Mouse (Mus musculus): ENCODE data around the gene Slc7a1. TPM values are rescaled to one million over a fixed set of nuclear protein-coding genes. Genes with fewer than 3 reads are reported as not detected.
A peak's percentile ranks its signal among the peaks of the same experiment; 100 is the strongest.

Gene Slc7a1
- polyA plus RNA-seq, 1 experiment from 2014 or later = 45.2 TPM

GRCm38 (mm10) chr5:148359131-148359530 is 40.6 kb downstream of the Slc7a1 start:
- no peaks in the 10 kb centered on the region for H3K4me1 ChIP-seq
- H3K9ac ChIP-seq = no peak overlapping the region
- H3K27ac ChIP-seq = no peak overlapping the region
- no peaks in the 10 kb centered on the region for H3K9me3 ChIP-seq
- H3K4me2 ChIP-seq = no peak overlapping the region
- H3K27me3 ChIP-seq (replicated peaks) = no peaks in the 10 kb centered on the region
- ATAC-seq (replicated peaks) = no peak
- no peak overlapping the region for H3K4me3 ChIP-seq
- H3K36me3 ChIP-seq (replicated peaks) = no peaks in the 10 kb centered on the region
- WGBS = 93% methylated on average over 11 of the region's 11 CpGs

GRCm38 (mm10) chr5:148357168-148357567 is 42.5 kb downstream of the Slc7a1 start:
- WGBS = 98% methylated on average over 6 of the region's 6 CpGs
- H3K4me1 ChIP-seq = no peaks in the 10 kb centered on the region
- H3K4me3 ChIP-seq = no peak overlapping the region
- no peak for ATAC-seq (replicated peaks)
- no peak overlapping the region for H3K4me2 ChIP-seq
- H3K9me3 ChIP-seq = no peaks in the 10 kb centered on the region
- H3K27me3 ChIP-seq (replicated peaks) = no peaks in the 10 kb centered on the region
- no peaks in the 10 kb centered on the region for H3K36me3 ChIP-seq (replicated peaks)
- no peak overlapping the region for H3K27ac ChIP-seq
- no peak overlapping the region for H3K9ac ChIP-seq

- ATAC-seq (replicated peaks) = no peak
- 87% methylated on average over 3 of the region's 3 CpGs for WGBS
Observed at GRCm38 (mm10) chr5:148355822-148356221, 43.9 kb downstream of the Slc7a1 start.

GRCm38 (mm10) chr5:148354536-148354935 is 45.2 kb downstream of the Slc7a1 start:
- no peak for ATAC-seq (replicated peaks)
- Histone ChIP-seq H3K36me3 (replicated peaks) (no peaks in the 10 kb centered on the region), H3K4me1 (peaks cover 3% of the 10 kb centered on the region; the same call in 1 of the 2 replicates), H3K9me3 (no peaks in the 10 kb centered on the region), H3K9ac (no peak overlapping the region), H3K4me3 (no peak overlapping the region), H3K4me2 (no peak overlapping the region), H3K27me3 (replicated peaks) (no peaks in the 10 kb centered on the region), H3K27ac (no peak overlapping the region)
- WGBS = 65% methylated on average over 8 of the region's 8 CpGs

More at GRCm38 (mm10) chr5:148355822-148356221, 43.9 kb downstream of the Slc7a1 start:
- Histone ChIP-seq H3K9ac (no peak overlapping the region), H3K36me3 (replicated peaks) (no peaks in the 10 kb centered on the region), H3K4me2 (no peak overlapping the region), H3K4me3 (no peak overlapping the region), H3K27me3 (replicated peaks) (no peaks in the 10 kb centered on the region), H3K4me1 (no peaks in the 10 kb centered on the region), H3K27ac (no peak overlapping the region), H3K9me3 (no peaks in the 10 kb centered on the region)

- Histone ChIP-seq H3K9ac (no peak overlapping the region), H3K4me3 (no peak overlapping the region), H3K27ac (no peak overlapping the region), H3K9me3 (no peaks in the 10 kb centered on the region), H3K4me2 (no peak overlapping the region), H3K27me3 (replicated peaks) (no peaks in the 10 kb centered on the region), H3K36me3 (replicated peaks) (no peaks in the 10 kb centered on the region), H3K4me1 (peaks cover 3% of the 10 kb centered on the region; the same call in 1 of the 2 replicates)
- no peak for ATAC-seq (replicated peaks)
- WGBS = 85% methylated on average over 16 of the region's 16 CpGs
Observed at GRCm38 (mm10) chr5:148353429-148353828, 46.3 kb downstream of the Slc7a1 start.

GRCm38 (mm10) chr5:148349327-148350011 is 50.2 kb downstream of the Slc7a1 start:
- Histone ChIP-seq H3K9ac (no peak overlapping the region), H3K4me1 (peaks cover 3% of the 10 kb centered on the region; the same call in 1 of the 2 replicates), H3K4me3 (no peak overlapping the region), H3K27ac (0 out of 2 replicates have a peak overlapping the region, but pooled peaks have one; percentile 6), H3K36me3 (replicated peaks) (no peaks in the 10 kb centered on the region), H3K9me3 (no peaks in the 10 kb centered on the region), H3K4me2 (no peak overlapping the region), H3K27me3 (replicated peaks) (no peaks in the 10 kb centered on the region)
- WGBS = 83% methylated on average over 15 of the region's 15 CpGs
- ATAC-seq (replicated peaks) = no peak

GRCm38 (mm10) chr5:148348153-148348552 is 51.6 kb downstream of the Slc7a1 start:
- no peaks in the 10 kb centered on the region for H3K27me3 ChIP-seq (replicated peaks)
- H3K9ac ChIP-seq = no peak overlapping the region
- H3K4me2 ChIP-seq = no peak overlapping the region
- no peak overlapping the region for H3K27ac ChIP-seq
- 67% methylated on average over 8 of the region's 8 CpGs for whole genome bisulfite sequencing
- ATAC-seq (replicated peaks) = no peak
- H3K9me3 ChIP-seq = no peaks in the 10 kb centered on the region
- peaks cover 3% of the 10 kb centered on the region; the same call in 1 of the 2 replicates for H3K4me1 ChIP-seq
- no peak overlapping the region for H3K4me3 ChIP-seq
- H3K36me3 ChIP-seq (replicated peaks) = no peaks in the 10 kb centered on the region

- no peak overlapping the region for H3K4me3 ChIP-seq
- WGBS = 84% methylated on average over 8 of the region's 8 CpGs
- no peak overlapping the region for H3K9ac ChIP-seq
- H3K27ac ChIP-seq = no peak overlapping the region
- no peak for ATAC-seq (replicated peaks)
- H3K4me1 ChIP-seq = peaks cover 10% of the 10 kb centered on the region
- H3K36me3 ChIP-seq (replicated peaks) = no peaks in the 10 kb centered on the region
- no peak overlapping the region for H3K4me2 ChIP-seq
- no peaks in the 10 kb centered on the region for H3K9me3 ChIP-seq
- no peaks in the 10 kb centered on the region for H3K27me3 ChIP-seq (replicated peaks)
Observed at GRCm38 (mm10) chr5:148346543-148346942, 53.2 kb downstream of the Slc7a1 start.

GRCm38 (mm10) chr5:148344374-148344773 is 55.3 kb downstream of the Slc7a1 start:
- WGBS = 84% methylated on average over 5 of the region's 5 CpGs
- H3K27ac ChIP-seq = no peak overlapping the region
- no peaks in the 10 kb centered on the region for H3K9me3 ChIP-seq
- no peak for ATAC-seq (replicated peaks)
- H3K4me2 ChIP-seq = no peak overlapping the region
- H3K27me3 ChIP-seq (replicated peaks) = no peaks in the 10 kb centered on the region
- H3K4me3 ChIP-seq = no peak overlapping the region
- H3K36me3 ChIP-seq (replicated peaks) = no peaks in the 10 kb centered on the region
- peaks cover 7% of the 10 kb centered on the region for H3K4me1 ChIP-seq
- H3K9ac ChIP-seq = no peak overlapping the region

GRCm38 (mm10) chr5:148342061-148342741 is 57.5 kb downstream of the Slc7a1 start:
- Histone ChIP-seq H3K4me2 (peak overlapping the region; percentile 40), H3K4me1 (peaks cover 7% of the 10 kb centered on the region; the same call in 1 of the 2 replicates), H3K9me3 (no peaks in the 10 kb centered on the region), H3K4me3 (0 out of 2 replicates have a peak overlapping the region, but pooled peaks have one; percentile 12), H3K27ac (peak overlapping the region; percentile 51), H3K27me3 (replicated peaks) (no peaks in the 10 kb centered on the region), H3K9ac (no peak overlapping the region), H3K36me3 (replicated peaks) (no peaks in the 10 kb centered on the region)
- 49% methylated on average over 26 of the region's 26 CpGs for WGBS
- peak; percentile 72 for ATAC-seq (replicated peaks)

- H3K27ac ChIP-seq = no peak overlapping the region
- no peaks in the 10 kb centered on the region for H3K9me3 ChIP-seq
- ATAC-seq (replicated peaks) = no peak
- H3K4me2 ChIP-seq = no peak overlapping the region
- no peaks in the 10 kb centered on the region for H3K27me3 ChIP-seq (replicated peaks)
- H3K4me1 ChIP-seq = peaks cover 7% of the 10 kb centered on the region; the same call in 1 of the 2 replicates
- H3K36me3 ChIP-seq (replicated peaks) = no peaks in the 10 kb centered on the region
- 91% methylated on average over 5 of the region's 5 CpGs for WGBS
- no peak overlapping the region for H3K4me3 ChIP-seq
- no peak overlapping the region for H3K9ac ChIP-seq
Observed at GRCm38 (mm10) chr5:148339126-148339525, 60.6 kb downstream of the Slc7a1 start.

- Histone ChIP-seq H3K9ac (no peak overlapping the region), H3K36me3 (replicated peaks) (no peaks in the 10 kb centered on the region), H3K4me3 (no peak overlapping the region), H3K27me3 (replicated peaks) (no peaks in the 10 kb centered on the region), H3K4me1 (no peaks in the 10 kb centered on the region), H3K9me3 (no peaks in the 10 kb centered on the region), H3K27ac (no peak overlapping the region), H3K4me2 (no peak overlapping the region)
- 29% methylated on average over 8 of the region's 8 CpGs for WGBS
- ATAC-seq (replicated peaks) = peak; percentile 81
Observed at GRCm38 (mm10) chr5:148332622-148332974, 67.1 kb downstream of the Slc7a1 start.
